8 mouse cellular contexts compared by ENCODE assay signal in the genomic region with DNA sequence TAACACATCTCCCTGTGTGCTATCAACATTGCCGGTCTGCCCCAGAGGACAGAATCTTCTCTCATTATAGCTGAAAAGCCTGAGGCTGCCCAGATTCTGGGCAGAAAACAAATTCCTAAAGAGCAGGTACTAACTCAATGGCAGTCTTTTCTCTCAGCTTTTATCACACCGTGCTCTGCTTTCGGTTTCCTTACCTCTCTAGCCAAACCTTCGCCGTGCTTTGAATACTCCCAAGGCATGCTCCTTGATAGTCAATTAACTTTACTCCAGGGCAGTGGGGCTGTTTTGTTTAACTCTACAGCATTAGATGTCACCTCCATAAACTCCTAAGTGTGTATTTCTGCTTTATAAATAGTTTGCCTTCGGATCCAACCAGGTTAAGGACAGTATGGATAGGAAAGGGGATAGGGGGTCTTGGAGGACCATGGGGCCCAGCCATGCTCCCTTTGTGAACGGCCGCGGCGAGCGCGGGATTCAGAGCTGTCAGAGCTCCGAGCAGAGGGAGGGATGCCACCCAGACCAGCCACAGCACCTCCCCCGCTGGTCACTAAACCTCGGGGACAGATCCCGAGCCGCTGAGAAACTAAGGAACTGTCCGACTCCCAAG. TPM values are rescaled to one million over a fixed set of nuclear protein-coding genes. Genes with fewer than 3 reads are reported as not detected.
DNase-seq lines count a peak whose midpoint lies in the region; ATAC-seq and TF ChIP-seq lines count a peak whose summit lies in the region.

No protein-coding gene starts in this region.

- POLR2A ChIA-PET in Patski (lab: Charles Lee) = interaction anchor here (0.8 to 1.7 kb wide), 2 partner anchors 10 to 31 kb away, joined by 3 to 4 read pairs; no protein-coding TSS in a partner anchor

- ATAC-seq in kidney, embryonic 15.5 days (replicated peaks; ENCODE audit: low FRiP score) = 0 out of 2 replicates have a peak, but pooled peaks have one; percentile 2
- peak; percentile 13 for ATAC-seq in Patski

- peaks cover 31% of the 10 kb centered on the region for H3K36me3 ChIP-seq in kidney, embryonic 15.5 days
- peaks cover 37% of the 10 kb centered on the region for H3K36me3 ChIP-seq in hindbrain, embryonic 10.5 days

- H3K4me1 ChIP-seq in kidney, embryonic 15.5 days = peaks cover 28% of the 10 kb centered on the region
- peaks cover 20% of the 10 kb centered on the region for H3K4me1 ChIP-seq in hindbrain, embryonic 10.5 days (replicated peaks)

- intact Hi-C loops in left cerebral cortex, postnatal 25 days (cut with DNase I) = loop anchor here (1.0 to 5.0 kb wide), 2 partner anchors 87 to 489 kb away; partner anchors contain the start of gene Ift52

- under 1% methylated on average over 18 of the region's 18 CpGs for WGBS in kidney, embryonic 15.5 days
- WGBS in hindbrain, embryonic 10.5 days = 1% methylated on average over 18 of the region's 18 CpGs

- in situ Hi-C loops in Patski (cut with MboI; ENCODE audit: low pct_unique_long_range_greater_than_20kb) = no loop called here

- peak overlapping the region; percentile 97 for H3K9ac ChIP-seq in kidney, embryonic 15.5 days

- DNase-seq in kidney, adult 8-10 months = no peak
- no peak for DNase-seq in Patski (ENCODE audit: low read depth, low spot score)
- DNase-seq in hindbrain, embryonic 10.5 days (ENCODE audit: low spot score) = no peak
- peak; percentile 14 for DNase-seq in lung, postnatal 25 days (ENCODE audit: low spot score)
- DNase-seq in left cerebral cortex, postnatal 25 days (ENCODE audit: low spot score in 2 of 2) = no peak
- no peak for DNase-seq in adrenal gland, adult 18-20 months (ENCODE audit: low spot score in 2 of 2)
- DNase-seq in cerebellum, adult 11-12 months = no peak

- H3K4me2 ChIP-seq in kidney, embryonic 15.5 days = peak overlapping the region; percentile 82

- CTCF ChIA-PET in Patski (lab: Charles Lee) = interaction anchor here (1.4 kb wide), 1 partner anchor 26 kb away, joined by 5 read pairs; no protein-coding TSS in a partner anchor

- no peak for TF ChIP-seq CTCF in Patski (IDR thresholded peaks at IDR 0.05)

- H3K9me3 ChIP-seq in kidney, embryonic 15.5 days (replicated peaks) = no peaks in the 10 kb centered on the region
- no peaks in the 10 kb centered on the region for H3K9me3 ChIP-seq in hindbrain, embryonic 10.5 days

- H3K4me3 ChIP-seq in kidney, embryonic 15.5 days (replicated peaks) = peak overlapping the region; percentile 65
- H3K4me3 ChIP-seq in hindbrain, embryonic 10.5 days = peak overlapping the region; percentile 100

- peak overlapping the region; percentile 94 for H3K27ac ChIP-seq in kidney, embryonic 15.5 days
- H3K27ac ChIP-seq in hindbrain, embryonic 10.5 days = peak overlapping the region; percentile 100

- peaks cover 19% of the 10 kb centered on the region for H3K27me3 ChIP-seq in kidney, embryonic 15.5 days
- H3K27me3 ChIP-seq in Patski = no peaks in the 10 kb centered on the region
- H3K27me3 ChIP-seq in hindbrain, embryonic 10.5 days (ENCODE audit: insufficient read depth, poor library complexity, severe bottlenecking) = peaks cover 12% of the 10 kb centered on the region

RNA-seq across cellular contexts. Expression of gene Srsf6, which starts 0.7 kb away (rescaled TPM):
- polyA plus RNA-seq in kidney, embryonic 15.5 days (2015; fragmentation: Nextera tagmentation; extraction: Ambion mirVana) = 218 and 221 TPM in 2 replicates
- 200 TPM for polyA plus RNA-seq in Patski (2021)
- polyA plus RNA-seq in hindbrain, embryonic 10.5 days (2016; fragmentation: Nextera tagmentation; extraction: Ambion mirVana) = 257 and 263 TPM in 2 replicates
- total RNA-seq in left cerebral cortex, postnatal 25 days (2021) = 100 to 1,000 TPM in 1 of 2 experiments, 10 to 100 TPM in 1; 99.0 to 105 TPM
- 100 to 1,000 TPM; 172 to 220 TPM for total RNA-seq in adrenal gland, adult 18-20 months (2021)

RNA-seq across cellular contexts. Expression of gene L3mbtl1, which starts 12.7 kb away (rescaled TPM):
- polyA plus RNA-seq in kidney, embryonic 15.5 days (2015; fragmentation: Nextera tagmentation; extraction: Ambion mirVana) = 0.13 and 0.48 TPM in 2 replicates
- 0.09 TPM for polyA plus RNA-seq in Patski (2021)
- 0.16 and 0.30 TPM in 2 replicates for polyA plus RNA-seq in hindbrain, embryonic 10.5 days (2016; fragmentation: Nextera tagmentation; extraction: Ambion mirVana)
- 10 to 100 TPM; 19.1 to 23.6 TPM for total RNA-seq in left cerebral cortex, postnatal 25 days (2021)
- total RNA-seq in adrenal gland, adult 18-20 months (2021) = under 1 TPM in 1 of 2 experiments, not detected in 1; 0.51 TPM

RNA-seq across cellular contexts. Expression of gene Sgk2, which starts 56.5 kb away (rescaled TPM):
- 5.9 and 7.3 TPM in 2 replicates for polyA plus RNA-seq in kidney, embryonic 15.5 days (2015; fragmentation: Nextera tagmentation; extraction: Ambion mirVana)
- polyA plus RNA-seq in Patski (2021) = 4.9 TPM
- polyA plus RNA-seq in hindbrain, embryonic 10.5 days (2016; fragmentation: Nextera tagmentation; extraction: Ambion mirVana) = not detected in 2 replicates
- 1 to 10 TPM in 1 of 2 experiments, under 1 TPM in 1; 0.76 to 1.1 TPM for total RNA-seq in left cerebral cortex, postnatal 25 days (2021)
- under 1 TPM in 1 of 2 experiments, not detected in 1; 0.63 TPM for total RNA-seq in adrenal gland, adult 18-20 months (2021)
